Mouse (Mus musculus) left cerebral cortex, postnatal 10 days (tissue): Measurements from ENCODE around the gene Tnfrsf21. TPM values are rescaled to one million over a fixed set of nuclear protein-coding genes. Genes with fewer than 3 reads are reported as not detected.

Experiments used
- DNase-seq, 2 experiments: peaks; one replicate each; pipeline ENCODE4 v3.0.0; 2021 to 2022; ENCODE audit warnings: low spot score in 2 of 2, mixed read lengths in 1 of 2; ENCODE audit errors: extremely low spot score in 1 of 2
- intact Hi-C: fragments of 180-260 bp; cut with DNase I; formaldehyde crosslinking; loops from one replicate; pipeline ENCODE4 v1.15.1; 2025
- total RNA-seq, 2 experiments: library from RNA; stranded (reverse); gene quantifications; 2 replicates each; pipeline ENCODE4 v1.2.3; 2021

The Tnfrsf21 gene
- total RNA-seq: 10 to 100 TPM; 78.3 to 79.0 TPM

- intact Hi-C loops: loop anchor here (2.0 to 5.0 kb wide), 2 partner anchors 61 to 212 kb away; no protein-coding TSS in a partner anchor
- DNase-seq: peak; percentile 95 to 96
Observed at GRCm38 (mm10) chr17:43016371-43017331, at the start of gene Tnfrsf21. Tnfrsf21 (plus strand) TSS chr17:43016555.

GRCm38 (mm10) chr17:42968174-42968573 lies 48.2 kb upstream of the Tnfrsf21 start:
- peak in 1 of 2 experiments; percentile 19 for DNase-seq
- intact Hi-C loops: no loop called here

- intact Hi-C loops: no loop called here
- DNase-seq: peak in 1 of 2 experiments; percentile 61
Observed at GRCm38 (mm10) chr17:42975312-42975996, 40.9 kb upstream of the Tnfrsf21 start.

GRCm38 (mm10) chr17:42977766-42978165 lies 38.6 kb upstream of the Tnfrsf21 start:
- DNase-seq: no peak

DNA sequence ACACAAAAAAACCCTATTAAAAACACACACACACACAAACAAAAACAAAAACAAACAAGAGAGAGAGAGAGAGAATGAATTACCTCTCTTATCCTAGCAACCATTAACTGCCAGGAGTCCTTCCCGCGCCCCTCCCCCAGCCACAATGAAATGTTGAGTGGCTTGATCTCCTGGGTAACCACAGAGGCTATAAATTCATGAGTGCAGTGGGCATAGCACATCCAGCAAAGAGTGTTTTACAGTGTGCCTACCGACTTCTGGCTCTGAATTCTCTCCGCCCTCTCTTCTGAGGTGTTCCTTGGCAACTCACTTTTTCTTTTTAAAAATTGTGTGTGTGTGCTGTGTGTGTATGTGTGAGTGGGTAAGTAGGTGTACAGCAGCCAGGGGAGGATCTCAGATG lies 38.0 kb upstream of the Tnfrsf21 start:
- DNase-seq: no peak
- intact Hi-C loops: no loop called here

More at GRCm38 (mm10) chr17:42977766-42978165, 38.6 kb upstream of the Tnfrsf21 start:
- intact Hi-C loops: no loop called here

DNA sequence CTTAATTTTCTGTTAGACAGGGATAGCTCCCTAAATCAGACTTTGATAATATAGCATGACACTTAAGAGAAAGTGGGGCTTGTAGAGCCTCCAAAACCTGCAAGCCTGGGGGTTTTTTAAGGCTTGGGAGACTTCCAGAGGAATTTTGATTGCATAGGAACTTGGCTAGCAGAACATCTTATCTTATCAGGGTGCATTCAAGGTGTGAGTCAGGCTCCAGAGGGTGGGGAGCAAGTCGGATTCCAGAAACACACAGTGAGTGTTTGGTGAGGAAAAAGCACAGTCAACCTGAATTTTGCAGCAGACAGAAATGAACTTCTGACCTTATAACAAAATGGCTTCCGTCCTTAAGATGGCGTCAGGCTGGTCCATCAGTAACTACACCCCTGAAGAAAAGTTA lies 34.5 kb upstream of the Tnfrsf21 start:
- no peak for DNase-seq
- intact Hi-C loops: no loop called here

DNA sequence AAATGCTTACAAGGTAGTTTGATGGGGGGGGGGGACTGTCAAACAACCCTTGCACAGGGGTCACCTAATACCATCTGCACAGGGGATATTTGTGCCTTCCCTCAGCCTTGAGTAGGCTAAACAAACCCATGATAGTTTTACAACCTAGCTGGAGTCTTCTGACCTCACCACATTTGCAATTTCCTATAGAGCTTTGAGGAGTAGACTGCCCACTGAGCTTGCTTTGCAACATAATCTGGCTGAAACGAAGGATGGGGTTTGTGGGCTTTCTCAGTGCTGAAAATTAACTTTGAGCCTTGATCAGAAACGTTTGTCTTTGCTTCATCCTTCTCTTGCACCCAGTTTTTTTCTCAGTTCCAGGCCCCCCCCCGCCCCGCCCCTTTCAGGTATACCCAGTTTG lies 33.8 kb upstream of the Tnfrsf21 start:
- intact Hi-C loops: no loop called here
- DNase-seq: no peak

GRCm38 (mm10) chr17:42985837-42986589 lies 30.3 kb upstream of the Tnfrsf21 start:
- intact Hi-C loops: no loop called here
- DNase-seq: peak in 1 of 2 experiments; percentile 50

- no peak for DNase-seq
- intact Hi-C loops: no loop called here
Observed at GRCm38 (mm10) chr17:42987692-42988091, 28.7 kb upstream of the Tnfrsf21 start.

- intact Hi-C loops: no loop called here
- no peak for DNase-seq
Observed at GRCm38 (mm10) chr17:42989981-42990380, 26.4 kb upstream of the Tnfrsf21 start.

DNA sequence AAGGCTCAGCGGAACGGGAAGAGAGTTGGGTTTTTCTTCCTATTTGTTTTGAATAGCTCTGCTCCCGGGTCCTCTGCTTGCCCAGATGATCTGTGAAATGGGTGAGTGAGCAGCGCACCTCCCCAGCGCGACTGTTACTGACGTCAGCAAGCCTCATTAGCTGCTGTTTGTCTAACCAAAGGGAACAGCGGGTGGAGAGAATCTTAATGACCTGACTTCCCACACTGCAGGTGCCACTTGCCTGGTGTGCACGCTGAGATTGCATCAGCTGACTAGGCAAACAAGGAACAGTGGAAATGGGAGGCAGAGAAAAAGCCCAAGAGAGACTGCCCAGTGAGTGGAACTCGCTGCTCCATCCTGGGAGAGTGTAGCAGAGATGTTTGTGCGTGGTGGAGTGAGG lies 25.2 kb upstream of the Tnfrsf21 start:
- intact Hi-C loops: no loop called here
- no peak for DNase-seq

- intact Hi-C loops: no loop called here
- DNase-seq: no peak
Observed at GRCm38 (mm10) chr17:42999446-42999977, 16.8 kb upstream of the Tnfrsf21 start.

- DNase-seq: no peak
- intact Hi-C loops: no loop called here
Observed at GRCm38 (mm10) chr17:43000598-43000997, 15.8 kb upstream of the Tnfrsf21 start.

GRCm38 (mm10) chr17:43012718-43013117 lies 3.6 kb upstream of the Tnfrsf21 start:
- intact Hi-C loops: loop anchor here (5.0 kb wide), 1 partner anchor 445 kb away; no protein-coding TSS in a partner anchor
- peak; percentile 31 to 63 for DNase-seq

DNA sequence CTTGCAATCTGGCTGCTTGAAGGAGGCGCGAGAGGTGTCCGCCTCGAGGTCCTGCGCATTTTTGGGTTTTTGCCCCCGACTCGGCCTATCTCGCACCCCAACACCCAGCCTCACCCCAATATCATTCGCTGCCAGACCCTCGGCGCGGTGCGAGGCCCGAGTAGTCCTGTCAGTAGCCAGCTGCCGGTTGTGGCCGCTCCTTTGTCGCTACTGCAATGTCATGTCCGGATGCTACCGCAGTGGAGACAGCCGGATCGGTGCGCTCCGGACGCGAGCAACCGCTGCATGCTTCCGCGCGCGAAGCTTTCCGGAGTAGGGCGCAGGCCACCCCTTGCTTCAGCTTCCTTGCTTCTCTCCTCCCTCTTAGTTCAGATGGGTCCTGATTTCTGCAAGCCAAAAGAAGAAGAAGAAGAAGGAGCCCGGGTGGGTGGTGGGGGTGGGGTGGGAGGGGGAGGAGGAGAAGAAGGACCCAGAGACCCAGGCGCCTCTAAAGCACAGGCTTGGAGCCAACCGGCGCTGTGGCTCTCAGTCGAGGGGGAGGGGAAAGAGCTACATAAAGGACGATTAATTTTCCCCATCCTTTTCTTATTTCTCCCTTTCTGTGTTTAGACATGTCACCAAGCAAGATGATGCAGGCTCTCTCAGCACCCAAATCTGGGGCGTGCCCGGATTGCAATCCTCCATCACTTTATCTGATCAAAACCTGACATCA lies 1.1 kb downstream of the Tnfrsf21 start:
- peak; percentile 43 to 83 for DNase-seq
- intact Hi-C loops: loop anchor here (2.0 to 5.0 kb wide), 2 partner anchors 60 to 211 kb away; no protein-coding TSS in a partner anchor

DNA sequence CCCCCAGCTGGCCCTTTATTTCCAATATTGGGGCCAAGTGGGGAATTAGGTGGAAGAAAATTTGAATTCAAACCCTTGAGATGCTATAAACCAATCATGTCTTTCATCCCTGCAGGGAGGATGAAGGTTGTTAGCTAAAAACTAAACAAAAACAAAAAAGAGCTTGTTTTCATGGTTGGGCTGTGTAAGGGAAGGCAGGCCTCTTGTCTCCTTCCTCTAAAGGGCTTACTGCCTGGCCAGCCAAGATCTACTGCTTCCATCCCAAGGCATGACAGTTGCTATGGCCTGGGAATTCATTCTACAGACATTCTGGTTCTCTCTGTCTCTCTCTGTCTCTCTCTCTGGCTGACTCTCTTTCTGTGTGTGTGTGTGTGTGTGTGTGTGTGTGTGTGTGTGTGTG lies 1.7 kb downstream of the Tnfrsf21 start:
- intact Hi-C loops: loop anchor here (5.0 kb wide), 1 partner anchor 59 kb away; no protein-coding TSS in a partner anchor
- no peak for DNase-seq

GRCm38 (mm10) chr17:43019660-43020059 lies 3.3 kb downstream of the Tnfrsf21 start:
- intact Hi-C loops: loop anchor here (5.0 kb wide), 1 partner anchor 58 kb away; no protein-coding TSS in a partner anchor
- DNase-seq: no peak

DNA sequence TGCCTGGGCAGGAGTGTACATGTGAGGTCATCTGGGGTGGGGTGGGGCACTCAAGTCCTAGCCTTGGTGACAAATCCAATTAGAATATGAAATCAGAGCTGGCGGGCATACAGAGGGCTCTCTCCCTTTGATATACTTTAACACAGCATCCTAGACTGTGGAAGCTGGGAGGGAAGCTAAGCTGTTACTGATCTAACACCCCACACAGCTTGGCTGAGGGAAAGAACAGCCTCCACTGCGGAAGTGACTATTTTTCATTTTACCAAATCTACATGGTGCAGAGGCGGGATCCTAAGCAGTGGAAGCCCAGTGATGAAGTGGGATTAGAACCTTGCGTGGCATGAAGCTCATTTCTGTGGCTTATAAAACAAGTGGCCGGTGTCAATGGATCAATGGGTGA lies 4.7 kb downstream of the Tnfrsf21 start:
- intact Hi-C loops: no loop called here

More for the DNA sequence above, 4.7 kb downstream of the Tnfrsf21 start:
- DNase-seq: no peak
